Comparison of ENCODE assay signal across 19 mouse cellular contexts in the genomic region with DNA sequence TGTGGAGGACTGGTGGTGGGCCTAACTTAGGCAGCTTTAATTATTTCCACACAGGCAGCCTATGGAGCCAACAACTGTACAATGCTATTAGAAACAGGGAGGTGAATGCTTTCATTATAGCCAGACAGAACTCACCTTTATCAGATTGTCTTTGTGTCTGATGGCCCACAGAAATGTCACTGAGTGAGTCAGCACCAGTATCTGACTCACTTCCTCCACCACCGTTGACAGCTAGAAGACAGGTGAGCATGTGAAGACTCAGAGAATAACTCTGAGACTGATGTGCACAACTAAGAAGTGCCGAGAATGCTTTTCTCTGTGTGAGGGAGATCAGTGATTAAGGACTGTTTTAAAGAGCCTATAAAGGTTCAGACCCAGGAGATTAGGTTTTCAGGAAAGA.
A peak's percentile ranks its signal among the peaks of the same experiment; 100 is the strongest.
DNase-seq lines count a peak whose midpoint lies in the region; TF ChIP-seq lines count a peak whose summit lies in the region.
"Had no signal": no experiment of that assay in that cellular context is flagged by ENCODE, and none has a peak within 500 bp of the region (broad histone marks: within the 10 kb centered on the region; RNA-seq: fewer than 3 reads in every experiment).

No protein-coding gene starts in this region.

- no peak overlapping the region for H3ac ChIP-seq in C2C12 (ENCODE audit: control insufficient read depth, insufficient read length, low read depth)

- peaks cover 13% of the 10 kb centered on the region for H3K4me1 ChIP-seq in embryonic fibroblast, embryonic 13.5 days (ENCODE audit: control insufficient read depth, insufficient read depth, low read length)
- H3K4me1 ChIP-seq: embryonic facial prominence, embryonic 10.5 days; forebrain, embryonic 10.5 days; heart, embryonic 13.5 days; hindbrain, embryonic 15.5 days had no signal

- H3K79me2 ChIP-seq in C2C12 (ENCODE audit: control insufficient read depth, insufficient read depth) = no peaks in the 10 kb centered on the region

- no peaks in the 10 kb centered on the region for H3K36me3 ChIP-seq in C2C12 (ENCODE audit: control insufficient read depth, insufficient read depth)
- H3K36me3 ChIP-seq: embryonic facial prominence, embryonic 10.5 days; forebrain, embryonic 10.5 days; heart, embryonic 13.5 days; hindbrain, embryonic 15.5 days had no signal

- peak overlapping the region; percentile 70 for H3K27ac ChIP-seq in embryonic fibroblast, embryonic 13.5 days (ENCODE audit: insufficient read depth, low read length)
- H3K27ac ChIP-seq: embryonic facial prominence, embryonic 10.5 days; forebrain, embryonic 10.5 days; heart, embryonic 13.5 days; hindbrain, embryonic 15.5 days had no signal

- no peak overlapping the region for H3K4me3 ChIP-seq in C2C12 (ENCODE audit: insufficient read depth, poor library complexity, severe bottlenecking)
- no peak overlapping the region for H3K4me3 ChIP-seq in embryonic fibroblast, embryonic 13.5 days (ENCODE audit: insufficient read depth, low read length)
- H3K4me3 ChIP-seq: embryonic facial prominence, embryonic 10.5 days; erythroblast, embryonic 14.5 days; forebrain, embryonic 10.5 days; heart, embryonic 13.5 days; hindbrain, embryonic 15.5 days had no signal

- TF ChIP-seq CTCF in C2C12 (IDR thresholded peaks at IDR 0.05; ENCODE audit: control insufficient read depth, insufficient read depth, insufficient read length) = no peak
- TF ChIP-seq CTCF in embryonic fibroblast, embryonic 13.5 days (IDR thresholded peaks at IDR 0.05; ENCODE audit: borderline replicate concordance, insufficient read depth, low read length) = no peak

- no peak for TF ChIP-seq POLR2A in embryonic fibroblast, embryonic 13.5 days (IDR thresholded peaks at IDR 0.05; ENCODE audit: low read depth, low read length)

- H3K27me3 ChIP-seq in C2C12 (ENCODE audit: control insufficient read depth, insufficient read depth, insufficient read length) = no peaks in the 10 kb centered on the region
- H3K27me3 ChIP-seq: heart, embryonic 13.5 days; hindbrain, embryonic 15.5 days; Patski had no signal

- no peaks in the 10 kb centered on the region for H3K79me3 ChIP-seq in C2C12 (ENCODE audit: low read depth)

- peak; percentile 57 for DNase-seq in CD4-positive, CD25-positive, alpha-beta regulatory T cell, adult 2 months (ENCODE audit: low read depth, low spot score)
- no peak for DNase-seq in adrenal gland, adult 8-10 months
- no peak for DNase-seq in frontal cortex, postnatal 36 days (ENCODE audit: low spot score in 2 of 2)
- DNase-seq in retina, postnatal 1 day = no peak
- DNase-seq: adrenal gland, adult 2 months; adrenal gland, postnatal 36 days; B cell, adult 2 months; cerebellum, adult 2 months; cerebellum, postnatal 10 days; heart, postnatal 36 days; kidney, adult 2 months had no signal

TF ChIP-seq in C2C12, 6 proteins besides CTCF, POLR2A, EP300 and RAD21:
- no peak for TF ChIP-seq MYOG (IDR thresholded peaks at IDR 0.05; ENCODE audit: control insufficient read depth, extremely low read depth, insufficient read length)
- TF ChIP-seq CEBPB (IDR thresholded peaks at IDR 0.05; ENCODE audit: low read depth) = no peak
- TF ChIP-seq MYOD1 (IDR thresholded peaks at IDR 0.05; ENCODE audit: control insufficient read depth, insufficient read length, low read depth) = peak; percentile 95
- TF ChIP-seq FOSL1 (IDR thresholded peaks at IDR 0.05; ENCODE audit: insufficient read depth, low read length, poor library complexity, severe bottlenecking) = peak; percentile 66
- no peak for TF ChIP-seq USF1 (IDR thresholded peaks at IDR 0.05; ENCODE audit: low read depth)
- TF ChIP-seq MAX (IDR thresholded peaks at IDR 0.05) = peak; percentile 17
